Mouse (Mus musculus): ENCODE results near the gene Phf13.

GRCm38 (mm10) chr4:152044609-152045008 lies 48.6 kb upstream of the Phf13 start:
- TF ChIP-seq CTCF (IDR thresholded peaks at IDR 0.05) = no peak
- no peak for TF ChIP-seq EP300 (IDR thresholded peaks at IDR 0.05)
